Mouse (Mus musculus): Measurements from ENCODE around the gene Ankrd9. TPM values are rescaled to one million over a fixed set of nuclear protein-coding genes. Genes with fewer than 3 reads are reported as not detected.
A peak's percentile ranks its signal among the peaks of the same experiment; 100 is the strongest.

The Ankrd9 gene
- polyA plus RNA-seq, 1 experiment from 2014 or later, result 25.1 TPM

DNA sequence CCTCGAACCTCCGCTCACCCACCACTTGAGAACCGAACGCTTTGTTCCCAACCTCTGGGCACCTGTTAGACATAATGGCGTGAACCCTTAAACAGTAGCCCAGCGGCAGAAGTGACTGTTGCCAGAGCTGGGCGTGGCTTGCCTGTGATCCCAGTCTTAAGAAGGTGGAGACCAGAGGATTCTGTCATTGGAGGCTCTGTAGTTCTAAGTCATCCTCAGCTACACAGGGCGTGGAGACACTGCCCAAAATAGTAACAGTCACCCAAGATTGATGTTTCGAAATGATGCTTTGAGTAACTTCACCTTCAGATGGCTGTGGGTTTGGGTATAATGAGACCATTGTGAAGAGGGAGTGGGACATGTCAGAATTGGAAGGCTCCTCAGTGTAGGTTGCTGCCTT is 25.3 kb upstream of the Ankrd9 start:
- WGBS, result 69% methylated on average over 9 of the region's 9 CpGs
- H3K4me2 ChIP-seq (replicated peaks; ENCODE audit: low read depth), result no peak overlapping the region
- H3K27me3 ChIP-seq (ENCODE audit: control insufficient read depth, insufficient read depth, low read length), result no peaks in the 10 kb centered on the region
- DNase-seq (ENCODE audit: low spot score), result no peak
- peaks cover 16% of the 10 kb centered on the region for H3K4me1 ChIP-seq (replicated peaks; ENCODE audit: control insufficient read depth, insufficient read depth)
- no peaks in the 10 kb centered on the region for H3K36me3 ChIP-seq (ENCODE audit: control insufficient read depth, insufficient read depth, low read length)
- no peak overlapping the region for H3K27ac ChIP-seq (replicated peaks)
- no peak for ATAC-seq (ENCODE audit: low FRiP score, low TSS enrichment)
- no peaks in the 10 kb centered on the region for H3K9me3 ChIP-seq (ENCODE audit: control insufficient read depth, low read length)
- H3K4me3 ChIP-seq (ENCODE audit: low read depth, low read length), result no peak overlapping the region
- TF ChIP-seq EP300 (optimal IDR thresholded peaks at IDR 0.05) (no peak), CTCF (IDR thresholded peaks at IDR 0.05; ENCODE audit: low read depth) (no peak)
- no peak overlapping the region for H3K9ac ChIP-seq (ENCODE audit: low read length)

DNA sequence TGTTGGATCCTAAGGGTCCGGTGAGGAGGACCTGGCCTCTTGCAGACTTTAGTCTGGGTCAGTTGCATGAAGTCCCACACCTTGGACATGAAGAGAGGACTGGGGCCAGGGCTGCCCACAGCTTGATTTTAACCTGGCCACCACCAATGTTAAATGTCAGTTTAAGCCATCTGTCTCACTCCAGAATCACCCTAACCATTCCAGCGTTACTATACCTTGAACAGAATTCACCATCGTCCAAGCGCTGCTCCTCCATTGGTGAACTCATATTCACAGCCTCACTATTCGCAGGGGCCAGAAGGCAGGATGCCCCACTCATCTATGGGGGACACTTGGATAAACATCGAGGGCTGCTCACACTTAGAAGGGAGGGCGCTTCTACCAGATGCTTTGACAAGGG is 22.1 kb upstream of the Ankrd9 start:
- no peak overlapping the region for H3K4me2 ChIP-seq (replicated peaks; ENCODE audit: low read depth)
- H3K4me3 ChIP-seq (ENCODE audit: low read depth, low read length), result no peak overlapping the region
- no peaks in the 10 kb centered on the region for H3K36me3 ChIP-seq (ENCODE audit: control insufficient read depth, insufficient read depth, low read length)
- TF ChIP-seq CTCF (IDR thresholded peaks at IDR 0.05; ENCODE audit: low read depth) (no peak), EP300 (optimal IDR thresholded peaks at IDR 0.05) (no peak)
- no peaks in the 10 kb centered on the region for H3K27me3 ChIP-seq (ENCODE audit: control insufficient read depth, insufficient read depth, low read length)
- DNase-seq (ENCODE audit: low spot score) (no peak), ATAC-seq (ENCODE audit: low FRiP score, low TSS enrichment) (no peak)
- no peak overlapping the region for H3K9ac ChIP-seq (ENCODE audit: low read length)
- no peaks in the 10 kb centered on the region for H3K4me1 ChIP-seq (replicated peaks; ENCODE audit: control insufficient read depth, insufficient read depth)
- no peaks in the 10 kb centered on the region for H3K9me3 ChIP-seq (ENCODE audit: control insufficient read depth, low read length)
- H3K27ac ChIP-seq (replicated peaks), result no peak overlapping the region
- 93% methylated on average over 7 of the region's 7 CpGs for WGBS

DNA sequence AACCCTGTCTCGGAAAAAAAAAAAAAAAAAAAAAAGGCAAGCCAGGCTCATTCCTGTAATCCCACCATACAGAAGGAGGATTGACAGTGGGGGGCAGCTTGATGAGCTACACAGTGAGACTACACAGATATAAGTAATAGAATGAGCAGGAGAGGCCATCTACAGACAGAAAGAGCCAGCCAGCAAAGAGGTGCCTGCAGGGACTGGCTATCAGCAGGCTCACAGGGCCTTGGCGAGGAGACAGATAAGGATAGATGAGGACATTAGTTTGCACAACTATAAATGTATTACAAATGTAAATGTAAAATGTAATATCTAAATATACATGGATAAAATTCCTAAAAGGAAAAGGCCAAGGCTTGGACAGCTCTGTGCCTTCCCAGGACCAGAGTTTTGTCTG is 21.0 kb upstream of the Ankrd9 start:
- H3K36me3 ChIP-seq (ENCODE audit: control insufficient read depth, insufficient read depth, low read length), result no peaks in the 10 kb centered on the region
- TF ChIP-seq EP300 (optimal IDR thresholded peaks at IDR 0.05), result no peak
- no peak for TF ChIP-seq CTCF (IDR thresholded peaks at IDR 0.05; ENCODE audit: low read depth)
- no peak overlapping the region for H3K27ac ChIP-seq (replicated peaks)
- H3K27me3 ChIP-seq (ENCODE audit: control insufficient read depth, insufficient read depth, low read length), result no peaks in the 10 kb centered on the region
- H3K4me1 ChIP-seq (replicated peaks; ENCODE audit: control insufficient read depth, insufficient read depth), result no peaks in the 10 kb centered on the region
- DNase-seq (ENCODE audit: low spot score) (no peak), ATAC-seq (ENCODE audit: low FRiP score, low TSS enrichment) (no peak)
- no peaks in the 10 kb centered on the region for H3K9me3 ChIP-seq (ENCODE audit: control insufficient read depth, low read length)
- H3K4me3 ChIP-seq (ENCODE audit: low read depth, low read length), result no peak overlapping the region
- WGBS, result 83% methylated on average over 2 of the region's 2 CpGs
- H3K9ac ChIP-seq (ENCODE audit: low read length), result no peak overlapping the region
- H3K4me2 ChIP-seq (replicated peaks; ENCODE audit: low read depth), result no peak overlapping the region

DNA sequence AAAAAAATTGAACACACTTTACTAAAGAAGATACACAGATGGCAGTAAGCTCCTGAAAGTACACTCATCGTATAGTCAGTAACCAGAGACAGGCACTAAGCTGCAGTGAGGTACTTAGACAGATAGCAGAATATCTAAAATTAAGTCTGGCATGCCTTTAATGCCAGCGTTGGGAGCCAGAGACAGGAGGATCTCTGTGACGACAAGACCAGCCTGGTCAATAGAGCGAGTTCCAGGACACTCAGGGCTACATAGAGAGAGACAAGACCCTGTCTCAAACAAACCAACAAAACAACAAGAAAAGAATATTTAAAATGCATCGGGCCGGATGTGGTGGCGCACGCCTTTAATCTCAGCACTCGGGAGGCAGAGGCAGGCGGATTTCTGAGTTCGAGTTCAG is 19.3 kb upstream of the Ankrd9 start:
- no peaks in the 10 kb centered on the region for H3K36me3 ChIP-seq (ENCODE audit: control insufficient read depth, insufficient read depth, low read length)
- H3K9me3 ChIP-seq (ENCODE audit: control insufficient read depth, low read length), result no peaks in the 10 kb centered on the region
- no peak overlapping the region for H3K4me3 ChIP-seq (ENCODE audit: low read depth, low read length)
- no peak overlapping the region for H3K4me2 ChIP-seq (replicated peaks; ENCODE audit: low read depth)
- H3K27ac ChIP-seq (replicated peaks), result no peak overlapping the region
- no peak overlapping the region for H3K9ac ChIP-seq (ENCODE audit: low read length)
- WGBS, result 97% methylated on average over 11 of the region's 11 CpGs
- H3K27me3 ChIP-seq (ENCODE audit: control insufficient read depth, insufficient read depth, low read length), result no peaks in the 10 kb centered on the region
- DNase-seq (ENCODE audit: low spot score) (no peak), ATAC-seq (ENCODE audit: low FRiP score, low TSS enrichment) (no peak)
- no peak for TF ChIP-seq CTCF (IDR thresholded peaks at IDR 0.05; ENCODE audit: low read depth)
- no peak for TF ChIP-seq EP300 (optimal IDR thresholded peaks at IDR 0.05)
- H3K4me1 ChIP-seq (replicated peaks; ENCODE audit: control insufficient read depth, insufficient read depth), result no peaks in the 10 kb centered on the region

DNA sequence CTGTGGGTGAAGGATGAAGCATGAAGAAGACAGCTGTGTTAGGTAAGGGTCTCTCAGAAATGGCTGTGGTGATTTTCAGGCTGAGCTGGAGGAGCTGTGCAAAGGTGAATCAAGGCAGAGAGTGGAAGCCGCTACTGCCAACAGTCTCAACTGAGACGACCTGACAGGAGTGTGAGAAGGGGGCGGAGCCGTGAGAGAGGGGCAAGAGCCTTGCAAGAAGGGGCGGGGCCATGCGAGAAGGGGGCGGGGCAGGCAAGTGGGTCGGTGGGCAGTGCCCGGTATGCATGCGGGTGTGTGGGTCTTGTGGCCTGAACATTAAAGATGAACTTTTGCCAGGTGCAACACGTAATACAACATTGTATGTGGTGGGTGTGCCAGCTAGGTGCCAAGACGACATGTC is 15.8 kb upstream of the Ankrd9 start:
- WGBS, result 29% methylated on average over 12 of the region's 12 CpGs
- ATAC-seq (ENCODE audit: low FRiP score, low TSS enrichment), result no peak
- no peaks in the 10 kb centered on the region for H3K9me3 ChIP-seq (ENCODE audit: control insufficient read depth, low read length)

DNA sequence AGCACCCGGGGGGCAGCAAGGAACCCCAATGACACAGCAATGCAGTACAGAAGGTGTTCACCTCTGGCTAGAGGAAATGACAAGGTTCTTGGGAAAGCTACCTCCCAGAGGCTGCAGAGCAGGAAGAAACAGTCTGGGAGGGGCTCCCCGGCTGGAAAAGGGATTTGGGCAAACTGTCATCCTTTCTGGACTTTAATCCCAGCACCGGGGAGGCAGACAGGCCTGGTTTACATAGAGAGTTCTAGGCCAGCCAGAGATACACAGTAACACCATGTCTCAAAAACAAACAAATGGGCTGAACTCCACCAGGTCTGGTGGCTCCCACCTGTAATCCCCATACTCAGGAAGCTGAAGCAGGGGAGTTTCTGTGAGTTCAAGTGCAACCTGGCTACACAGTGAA is 14.4 kb upstream of the Ankrd9 start:
- Histone ChIP-seq H3K36me3 (ENCODE audit: control insufficient read depth, insufficient read depth, low read length) (no peaks in the 10 kb centered on the region), H3K27me3 (ENCODE audit: control insufficient read depth, insufficient read depth, low read length) (no peaks in the 10 kb centered on the region), H3K27ac (replicated peaks) (peak overlapping the region; percentile 90; the same call in 1 of the 2 replicates), H3K4me3 (ENCODE audit: low read depth, low read length) (no peak overlapping the region), H3K4me2 (replicated peaks; ENCODE audit: low read depth) (no peak overlapping the region), H3K9ac (ENCODE audit: low read length) (no peak overlapping the region), H3K9me3 (ENCODE audit: control insufficient read depth, low read length) (no peaks in the 10 kb centered on the region), H3K4me1 (replicated peaks; ENCODE audit: control insufficient read depth, insufficient read depth) (no peaks in the 10 kb centered on the region)
- no peak for TF ChIP-seq EP300 (optimal IDR thresholded peaks at IDR 0.05)
- TF ChIP-seq CTCF (IDR thresholded peaks at IDR 0.05; ENCODE audit: low read depth), result no peak
- DNase-seq (ENCODE audit: low spot score), result no peak
- WGBS, result 58% methylated on average over 3 of the region's 3 CpGs
- no peak for ATAC-seq (ENCODE audit: low FRiP score, low TSS enrichment)

More for the DNA sequence above, 15.8 kb upstream of the Ankrd9 start:
- DNase-seq (ENCODE audit: low spot score), result no peak
- no peak for TF ChIP-seq EP300 (optimal IDR thresholded peaks at IDR 0.05)
- TF ChIP-seq CTCF (IDR thresholded peaks at IDR 0.05; ENCODE audit: low read depth), result no peak
- Histone ChIP-seq H3K4me1 (replicated peaks; ENCODE audit: control insufficient read depth, insufficient read depth) (no peaks in the 10 kb centered on the region), H3K4me3 (ENCODE audit: low read depth, low read length) (no peak overlapping the region), H3K9ac (ENCODE audit: low read length) (no peak overlapping the region), H3K27me3 (ENCODE audit: control insufficient read depth, insufficient read depth, low read length) (no peaks in the 10 kb centered on the region), H3K4me2 (replicated peaks; ENCODE audit: low read depth) (no peak overlapping the region), H3K36me3 (ENCODE audit: control insufficient read depth, insufficient read depth, low read length) (no peaks in the 10 kb centered on the region), H3K27ac (replicated peaks) (no peak overlapping the region)

All from stomach, postnatal 0 days (tissue).